Mouse (Mus musculus) liver, embryonic 11.5 days (tissue): ENCODE data around the gene Gm21915. TPM values are rescaled to one million over a fixed set of nuclear protein-coding genes. Genes with fewer than 3 reads are reported as not detected.

ENCODE experiments used
- ATAC-seq: fragments of 200-750 bp; cut with Nextera tagmentation; replicated peaks from 2 replicates; pipeline ENCODE4 v1.8.0; 2017; ENCODE audit warnings: moderate number of reproducible peaks, mild to moderate bottlenecking, moderate TSS enrichment, moderate library complexity; ENCODE audit not compliant: low FRiP score
- DNase-seq: peaks from one replicate; pipeline ENCODE4 v3.0.0-alpha.2; 2017; ENCODE audit warnings: low spot score
- H3K27ac ChIP-seq: fragments of 300-500 bp; sonication (generic); 2 replicates; pipeline ENCODE4 v1.5.1; 2014; ENCODE audit warnings: mild to moderate bottlenecking, low read depth, low read length, control low read depth
- H3K27me3 ChIP-seq: fragments of 300-500 bp; sonication (generic); replicated peaks from 2 replicates; pipeline ENCODE4 v1.6.1; 2014; ENCODE audit warnings: low read length, mixed read lengths; ENCODE audit not compliant: control insufficient read depth, insufficient read depth
- H3K36me3 ChIP-seq: fragments of 300-500 bp; sonication (generic); 2 replicates; pipeline ENCODE4 v1.6.1; 2014; ENCODE audit warnings: mild to moderate bottlenecking, low read length, moderate library complexity, mixed read lengths; ENCODE audit not compliant: control insufficient read depth, insufficient read depth
- H3K4me1 ChIP-seq: fragments of 300-500 bp; sonication (generic); replicated peaks from 2 replicates; pipeline ENCODE4 v1.6.1; 2014; ENCODE audit warnings: low read length, mixed read lengths; ENCODE audit not compliant: control insufficient read depth, insufficient read depth
- H3K4me2 ChIP-seq: fragments of 300-500 bp; sonication (generic); 2 replicates; pipeline ENCODE4 v1.6.1; 2014; ENCODE audit warnings: mild to moderate bottlenecking, control low read depth, moderate library complexity
- H3K4me3 ChIP-seq: fragments of 300-500 bp; sonication (generic); 2 replicates; pipeline ENCODE4 v1.5.1; 2014; ENCODE audit warnings: low read depth, low read length, control low read depth
- H3K9ac ChIP-seq: fragments of 300-500 bp; sonication (generic); 2 replicates; pipeline ENCODE4 v1.6.1; 2014; ENCODE audit warnings: low read depth, low read length, control low read depth
- H3K9me3 ChIP-seq: fragments of 300-500 bp; sonication (generic); 2 replicates; pipeline ENCODE4 v1.6.1; 2016; ENCODE audit warnings: low read length, inconsistent platforms, mixed read lengths; ENCODE audit not compliant: control insufficient read depth
- WGBS: fragments of 180-500 bp; shearing (Covaris S2); extraction: QIAGEN DNeasy Blood & Tissue Kit; methylation state at CpG from one replicate; pipeline ENCODE4 v1.1.7; 2014; 5-methylcytosine and 5-hydroxymethylcytosine counted together
- polyA plus RNA-seq: library from polyadenylated mRNA; unstranded; fragments of >200 nt; fragmentation: Nextera tagmentation; extraction: Ambion mirVana; gene quantifications from 2 replicates; pipeline ENCODE4 v1.2.1, GENCODE M21; 2014

The Gm21915 gene
- polyA plus RNA-seq, 1 experiment from 2014 or later = not detected

DNA sequence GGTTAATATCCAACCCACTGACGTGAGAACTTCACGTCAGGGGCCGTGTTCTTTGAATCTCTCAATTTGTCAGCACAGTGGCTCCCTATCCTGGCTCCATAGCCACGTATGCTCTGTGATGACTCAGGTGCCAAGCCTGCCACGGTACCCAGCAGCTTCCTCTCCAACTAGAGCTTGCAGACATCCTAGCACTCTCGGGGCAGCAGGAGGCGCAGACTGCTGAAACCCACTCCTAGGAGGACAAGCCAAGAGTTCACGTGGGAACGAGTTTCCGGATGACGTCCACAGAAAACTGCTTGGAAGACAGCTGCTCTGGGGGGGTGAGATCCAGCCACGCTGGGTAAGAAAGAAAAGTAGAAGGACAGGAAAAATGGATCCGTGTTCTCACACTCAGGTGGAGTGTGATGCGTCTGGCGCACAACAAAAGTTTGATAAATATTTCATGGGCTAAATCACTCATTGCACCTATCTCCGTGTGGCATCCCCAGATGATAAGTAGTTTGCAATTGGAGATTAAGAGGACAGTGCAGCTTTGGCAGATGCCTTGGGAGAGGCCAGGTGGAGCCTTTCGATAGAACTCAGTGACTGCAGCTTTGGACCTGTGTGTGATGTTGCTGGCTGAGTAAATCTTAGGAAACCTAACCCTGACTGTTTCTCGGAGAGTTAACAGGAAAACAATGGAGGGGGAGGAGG, 46.9 kb downstream of the Gm21915 start:
- Histone ChIP-seq H3K27ac (no peak overlapping the region), H3K9ac (no peak overlapping the region)
- no peak for DNase-seq

DNA sequence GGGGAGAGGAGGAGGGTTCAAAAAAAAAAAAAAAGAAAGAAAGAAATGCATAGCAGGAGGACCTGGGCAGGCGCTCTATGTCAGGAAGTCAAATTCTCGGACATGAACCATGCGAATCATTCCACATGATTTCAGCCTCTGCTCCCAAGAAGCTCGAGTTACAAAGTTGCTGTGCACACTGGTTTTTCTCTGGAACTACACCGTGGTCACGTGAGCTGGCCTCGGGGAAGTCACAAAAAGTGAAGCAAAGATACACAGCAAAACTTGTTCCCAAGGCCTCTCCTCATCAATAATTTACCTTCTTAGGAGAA, 47.4 kb downstream of the Gm21915 start:
- ATAC-seq (no peak), DNase-seq (no peak)
- H3K4me2 ChIP-seq = no peak overlapping the region
- H3K4me3 ChIP-seq = no peak overlapping the region
- H3K4me1 ChIP-seq = peaks cover 3% of the 10 kb centered on the region
- no peaks in the 10 kb centered on the region for H3K9me3 ChIP-seq
- no peaks in the 10 kb centered on the region for H3K36me3 ChIP-seq
- no peak overlapping the region for H3K27ac ChIP-seq
- H3K27me3 ChIP-seq = no peaks in the 10 kb centered on the region
- WGBS = 36% methylated on average over 7 of the region's 7 CpGs
- no peak overlapping the region for H3K9ac ChIP-seq

More for the DNA sequence above, 46.9 kb downstream of the Gm21915 start:
- Histone ChIP-seq H3K36me3 (no peaks in the 10 kb centered on the region), H3K4me2 (no peak overlapping the region), H3K9me3 (no peaks in the 10 kb centered on the region), H3K4me1 (peaks cover 3% of the 10 kb centered on the region), H3K4me3 (no peak overlapping the region), H3K27me3 (no peaks in the 10 kb centered on the region)
- WGBS = 62% methylated on average over 18 of the region's 18 CpGs
- no peak for ATAC-seq

Other genes starting within 250 kb of the Gm21915 start
- 2.1 and 2.7 TPM in 2 replicates for gene Gramd1b, start 139.2 kb upstream of the Gm21915 start, polyA plus RNA-seq
- 7.4 and 7.7 TPM in 2 replicates for gene Clmp, start 15.3 kb downstream of the Gm21915 start, polyA plus RNA-seq
- gene Hspa8, start 130.4 kb downstream of the Gm21915 start, polyA plus RNA-seq = 3,603 and 3,888 TPM in 2 replicates
- gene Bsx, start 203.5 kb downstream of the Gm21915 start, polyA plus RNA-seq = not detected in 2 replicates